Mouse (Mus musculus): ENCODE results near the gene Rhod.
"Not testable (repeated sequence)": the region's sequence is repeated elsewhere in the genome, so short reads cannot be mapped to it uniquely, and the experiment has no call there.

Rhod gene

GRCm38 (mm10) chr19:4439161-4439801 lies at the start of gene Rhod:
Gene Rhod (minus strand): TSS chr19:4439432.
- DNase-seq (ENCODE audit: low spot score in 2 of 2): peak; percentile 40 to 68

GRCm38 (mm10) chr19:4487877-4488276 lies 48.6 kb upstream of the Rhod start:
- no peak for DNase-seq (ENCODE audit: low spot score in 2 of 2)

- DNase-seq (ENCODE audit: low spot score in 2 of 2): no peak
These were observed 45.8 kb upstream of the Rhod start for GRCm38 (mm10) chr19:4485006-4485405.

DNA sequence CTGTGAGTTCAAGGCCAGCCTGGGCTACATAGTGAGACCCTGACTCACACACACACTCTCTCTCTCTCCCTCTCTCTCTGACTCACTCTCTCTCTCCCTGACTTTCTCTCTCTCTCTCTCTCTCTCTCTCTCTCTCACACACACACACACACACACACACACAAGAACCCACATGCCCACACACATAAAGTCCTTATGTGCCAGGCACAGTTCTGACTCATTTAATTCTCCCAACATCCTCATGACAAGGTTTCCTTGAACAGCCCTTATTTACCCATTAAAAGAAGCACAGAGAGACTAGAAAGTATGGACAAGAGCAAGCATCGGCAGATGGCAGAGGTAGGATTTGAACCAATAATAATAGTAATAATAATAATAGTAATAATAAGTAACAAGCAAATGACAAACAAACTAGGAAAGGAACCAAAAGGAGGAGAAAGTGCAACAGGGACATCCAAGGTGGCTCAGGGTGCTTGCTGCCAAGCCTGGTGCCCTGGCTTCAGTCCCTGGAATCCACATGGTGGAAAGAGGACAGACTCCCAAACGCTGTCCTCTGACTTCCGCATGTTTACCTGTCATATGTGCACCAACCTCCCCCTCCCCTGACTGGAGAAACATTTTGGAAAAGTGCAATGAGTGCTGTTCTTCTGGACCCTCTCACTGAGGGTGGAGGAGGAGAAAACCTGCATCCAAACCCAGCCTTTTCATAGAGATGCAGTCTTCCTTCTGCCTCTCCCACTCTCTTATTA lies 43.1 kb upstream of the Rhod start:
- DNase-seq (ENCODE audit: low spot score in 2 of 2): no peak

- no peak for DNase-seq (ENCODE audit: low spot score in 2 of 2)
These were observed 42.1 kb upstream of the Rhod start for GRCm38 (mm10) chr19:4481326-4481725.

GRCm38 (mm10) chr19:4480041-4480440 lies 40.8 kb upstream of the Rhod start:
- DNase-seq (ENCODE audit: low spot score in 2 of 2): no peak

GRCm38 (mm10) chr19:4478190-4478516 lies 38.9 kb upstream of the Rhod start:
- no peak for DNase-seq (ENCODE audit: low spot score in 2 of 2)

GRCm38 (mm10) chr19:4477345-4478189 lies 38.3 kb upstream of the Rhod start, which contains the start of gene Syt12:
Gene Syt12 (minus strand): TSS chr19:4477447.
- DNase-seq (ENCODE audit: low spot score in 2 of 2): peak in 1 of 2 experiments; percentile 22

DNA sequence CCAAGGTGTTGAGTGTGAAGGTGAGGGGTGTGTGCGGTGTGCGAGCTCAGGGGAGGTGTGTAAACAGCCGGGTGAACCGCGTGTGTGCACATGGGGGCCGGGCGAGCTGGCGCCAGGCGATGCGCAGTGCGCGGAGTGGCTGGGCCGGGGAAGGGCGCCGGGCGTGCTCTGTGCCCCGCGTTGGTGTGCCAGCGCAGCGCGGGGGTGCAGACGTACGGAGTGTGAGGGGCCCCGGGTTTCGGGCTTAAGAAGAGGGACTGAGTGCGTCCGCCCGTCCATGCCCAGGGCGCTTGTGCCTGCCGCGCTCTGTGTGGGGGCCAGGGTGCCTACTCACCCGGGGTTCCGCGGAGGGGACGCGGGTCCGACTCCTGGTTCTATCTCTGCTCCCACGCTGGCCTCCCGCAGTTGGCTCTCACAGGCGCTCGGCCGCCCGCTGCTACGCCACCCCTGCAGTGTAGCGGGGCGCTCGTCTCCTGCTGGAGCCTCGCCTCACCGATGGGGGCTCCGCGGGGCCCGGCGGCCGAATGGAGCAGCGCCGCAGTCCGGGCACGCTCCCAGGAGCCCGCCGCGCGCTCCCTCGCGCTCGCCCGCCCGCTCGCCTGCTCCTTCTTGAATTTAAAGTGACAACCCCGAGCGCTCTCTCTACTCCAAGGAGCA lies 37.5 kb upstream of the Rhod start:
- DNase-seq (ENCODE audit: low spot score in 2 of 2): peak in 1 of 2 experiments; percentile 25

DNA sequence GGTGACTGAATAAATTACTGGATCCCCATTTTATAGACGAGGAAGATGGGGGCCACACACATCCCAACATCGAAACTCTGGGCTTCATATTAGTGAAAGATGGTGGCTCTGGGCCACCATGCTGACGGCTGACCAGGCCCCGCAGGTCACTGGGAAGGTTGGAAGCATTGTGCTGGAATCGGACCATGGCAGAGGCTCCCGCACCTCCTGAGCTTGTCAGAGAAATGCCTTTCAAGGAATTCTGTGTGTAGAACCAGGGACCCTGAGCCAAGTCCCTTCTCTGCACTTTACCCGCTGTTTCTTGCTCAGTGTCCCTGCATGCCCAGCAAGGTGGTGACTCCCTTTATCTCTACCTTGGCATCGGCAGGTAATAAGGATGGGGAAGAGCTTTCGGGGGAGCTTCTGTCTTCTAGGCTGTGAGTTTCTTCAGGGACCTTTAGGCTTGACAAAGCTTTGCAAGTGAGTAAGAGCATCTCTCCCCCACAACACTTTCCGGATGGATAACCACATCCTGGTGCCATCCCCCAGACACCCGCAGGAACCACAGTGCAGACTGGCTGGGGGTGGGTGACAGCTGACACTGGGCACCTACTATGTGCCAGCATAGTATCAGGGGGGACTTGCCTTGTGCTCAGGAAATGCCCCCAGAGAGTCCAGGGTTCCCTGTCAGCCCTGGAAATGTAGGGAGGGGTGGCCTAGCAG lies 36.1 kb upstream of the Rhod start:
- DNase-seq (ENCODE audit: low spot score in 2 of 2): no peak

DNA sequence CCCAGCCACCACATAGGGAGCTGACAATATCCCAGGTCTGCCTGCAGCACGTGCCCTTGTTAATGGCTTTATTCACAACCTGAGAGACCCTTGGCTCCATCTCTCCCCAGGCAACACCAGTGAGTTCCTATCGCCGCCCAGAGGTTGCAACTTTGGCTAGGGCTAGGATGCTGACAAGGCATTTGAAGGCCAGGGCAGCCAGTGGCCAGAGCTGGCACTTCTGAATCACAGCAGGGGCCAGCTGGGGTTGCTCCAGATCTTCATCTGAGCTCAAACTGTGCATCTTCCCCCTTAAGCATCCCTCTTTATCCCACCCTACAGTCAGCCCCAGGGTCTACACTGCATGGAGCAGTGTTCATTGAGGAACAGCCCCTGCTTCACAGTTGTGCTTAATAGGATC lies 35.5 kb upstream of the Rhod start:
- DNase-seq (ENCODE audit: low spot score in 2 of 2): no peak

DNA sequence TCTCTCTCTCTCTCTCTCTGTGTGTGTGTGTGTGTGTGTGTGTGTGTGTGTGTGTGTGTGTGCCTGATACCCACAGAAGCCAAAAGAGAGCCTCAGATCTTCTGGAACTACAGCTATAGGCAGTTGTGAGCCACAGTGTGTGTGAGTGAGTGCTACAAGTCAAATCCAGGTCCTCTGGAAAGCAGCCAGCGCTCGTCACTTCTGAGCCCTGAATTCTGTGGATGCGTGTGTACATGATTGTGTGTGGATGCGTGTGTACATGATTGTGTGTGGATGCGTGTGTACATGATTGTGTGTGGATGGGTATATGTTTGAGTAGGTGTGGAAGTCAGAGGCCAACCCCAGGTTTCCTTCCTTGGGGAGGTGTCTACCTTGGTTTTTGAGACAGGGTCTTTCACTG lies 34.3 kb upstream of the Rhod start:
- no peak for DNase-seq (ENCODE audit: low spot score in 2 of 2)

GRCm38 (mm10) chr19:4468363-4468762 lies 29.1 kb upstream of the Rhod start:
- DNase-seq (ENCODE audit: low spot score in 2 of 2): no peak

DNA sequence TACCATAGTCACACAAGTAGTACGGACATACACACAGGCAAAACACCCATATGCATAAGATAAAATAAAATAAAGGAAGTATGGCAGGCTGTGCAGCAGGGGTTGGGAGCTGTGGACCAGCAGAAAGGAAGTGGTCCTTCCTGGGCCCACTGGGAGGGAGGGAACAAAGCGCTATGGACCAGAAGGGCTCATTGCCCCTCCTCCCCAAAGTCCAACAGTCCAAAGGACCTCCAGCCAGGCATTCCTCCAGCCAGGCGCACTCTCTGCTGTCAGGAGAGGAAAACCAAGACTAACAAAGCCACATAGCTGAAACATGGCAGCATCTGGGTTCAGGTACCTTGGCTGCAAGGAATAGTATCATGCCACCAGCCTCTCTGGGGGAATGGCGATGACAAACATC lies 25.4 kb upstream of the Rhod start:
- no peak for DNase-seq (ENCODE audit: low spot score in 2 of 2)

DNA sequence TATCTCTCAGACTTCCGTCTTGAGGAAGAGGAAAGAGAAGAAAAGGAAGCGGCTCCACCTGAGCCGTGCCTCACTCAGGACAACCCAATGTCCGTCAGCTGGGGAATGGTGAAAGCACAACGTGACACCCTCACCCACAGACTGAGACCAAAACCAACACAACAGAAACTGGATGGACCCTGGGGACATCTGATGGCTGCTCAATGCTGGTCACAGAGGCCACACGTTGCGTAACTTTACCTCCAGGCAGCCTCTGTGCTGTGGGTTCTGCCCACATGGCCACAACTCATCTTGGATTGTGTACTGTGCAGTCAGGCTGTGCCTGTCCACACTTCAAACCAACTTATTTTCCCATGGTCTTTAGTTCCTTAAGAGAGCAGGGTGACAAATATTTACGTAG lies 22.7 kb upstream of the Rhod start:
- DNase-seq (ENCODE audit: low spot score in 2 of 2): no peak

DNA sequence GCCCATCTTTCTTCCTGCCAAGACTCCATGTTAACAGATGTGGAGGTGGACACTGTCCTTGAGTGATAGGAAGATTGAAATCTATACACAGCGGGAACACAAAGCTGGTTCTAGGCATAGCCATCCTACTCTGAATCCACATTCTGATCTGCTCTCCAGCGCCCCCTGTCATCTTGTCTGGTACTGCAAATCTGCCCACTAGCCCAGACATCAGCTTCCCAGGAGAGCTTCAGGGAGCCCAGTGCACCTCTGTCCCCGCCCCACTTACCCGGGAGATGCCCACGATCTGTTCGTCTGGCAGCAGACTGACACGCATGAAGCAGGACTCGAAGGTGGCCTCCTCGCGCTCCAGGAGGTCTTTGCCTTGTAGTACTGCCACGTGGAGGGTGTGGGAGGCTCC lies 17.0 kb upstream of the Rhod start:
- DNase-seq (ENCODE audit: low spot score in 2 of 2): peak in 1 of 2 experiments; percentile 50

DNA sequence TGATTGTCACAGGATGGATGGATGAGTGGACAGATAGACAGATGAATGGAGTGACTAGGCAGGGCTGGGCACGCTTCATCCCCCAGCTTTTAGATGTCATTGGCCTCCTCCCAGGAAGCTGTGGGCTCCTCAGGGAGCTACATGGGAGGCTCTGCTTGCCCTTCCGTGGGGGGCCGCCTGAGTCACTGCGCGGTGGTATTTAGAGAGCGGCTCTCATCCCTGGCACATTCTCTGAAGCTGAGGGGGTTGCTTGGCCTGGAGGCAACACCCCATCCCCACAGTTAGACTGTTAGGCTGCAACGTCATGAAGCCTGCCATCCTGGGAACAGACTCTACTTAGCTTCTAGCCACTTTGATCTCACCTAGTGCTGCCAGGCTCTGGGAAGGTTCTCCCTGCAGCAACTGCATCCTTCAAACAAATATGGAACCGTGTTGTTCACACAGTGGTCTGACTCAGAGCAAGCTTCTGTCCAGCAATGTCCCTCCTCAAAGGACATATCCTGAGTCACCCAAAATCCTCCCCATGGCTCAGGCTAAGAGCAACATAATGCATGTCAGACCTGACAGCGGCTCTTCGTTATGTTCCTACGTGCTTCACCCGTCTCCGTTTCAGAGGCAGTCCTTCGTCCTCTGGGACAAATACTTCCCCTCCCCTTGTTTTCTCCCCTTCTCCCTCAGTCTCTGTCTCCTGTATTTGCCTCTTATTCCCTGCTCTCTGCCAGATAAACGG lies 16.0 kb upstream of the Rhod start:
- no peak for DNase-seq (ENCODE audit: low spot score in 2 of 2)

DNA sequence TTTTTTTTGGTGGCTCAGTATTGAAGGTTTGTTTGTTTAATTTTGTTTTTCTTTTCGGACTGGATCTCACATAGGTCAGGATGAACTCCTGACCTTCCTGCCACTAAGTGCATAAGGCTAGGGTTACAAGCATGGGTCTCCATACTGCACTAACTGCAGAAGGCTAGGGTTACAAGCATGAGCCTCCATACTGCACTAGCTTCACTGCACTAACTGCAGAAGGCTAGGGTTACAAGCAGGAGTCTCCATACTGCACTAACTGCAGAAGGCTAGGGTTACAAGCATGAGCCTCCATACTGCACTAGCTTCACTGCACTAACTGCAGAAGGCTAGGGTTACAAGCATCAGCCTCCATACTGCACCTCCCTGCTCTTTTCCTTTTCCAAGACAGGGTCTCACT lies 14.8 kb upstream of the Rhod start:
- not testable (repeated sequence) for DNase-seq (ENCODE audit: low spot score in 2 of 2)

DNA sequence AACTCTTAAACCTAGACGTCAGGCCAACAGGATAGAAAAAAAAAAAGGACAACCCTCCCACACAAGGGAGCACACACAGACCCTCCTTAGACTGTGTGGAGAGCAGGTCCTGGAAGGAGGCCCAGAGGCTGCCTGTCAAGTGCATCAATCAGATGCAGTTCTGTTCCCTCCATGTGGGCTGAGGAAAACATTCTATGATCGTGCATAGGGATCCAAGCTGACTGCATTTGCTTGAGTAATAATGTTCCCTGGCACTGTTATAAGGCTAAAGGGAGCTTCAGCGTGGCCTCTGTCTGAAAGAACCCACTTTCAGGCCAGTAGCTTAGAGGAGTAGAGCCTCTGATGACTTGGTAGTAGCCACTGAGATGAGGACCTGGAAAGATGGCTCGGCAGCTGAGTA lies 13.3 kb upstream of the Rhod start:
- no peak for DNase-seq (ENCODE audit: low spot score in 2 of 2)

DNA sequence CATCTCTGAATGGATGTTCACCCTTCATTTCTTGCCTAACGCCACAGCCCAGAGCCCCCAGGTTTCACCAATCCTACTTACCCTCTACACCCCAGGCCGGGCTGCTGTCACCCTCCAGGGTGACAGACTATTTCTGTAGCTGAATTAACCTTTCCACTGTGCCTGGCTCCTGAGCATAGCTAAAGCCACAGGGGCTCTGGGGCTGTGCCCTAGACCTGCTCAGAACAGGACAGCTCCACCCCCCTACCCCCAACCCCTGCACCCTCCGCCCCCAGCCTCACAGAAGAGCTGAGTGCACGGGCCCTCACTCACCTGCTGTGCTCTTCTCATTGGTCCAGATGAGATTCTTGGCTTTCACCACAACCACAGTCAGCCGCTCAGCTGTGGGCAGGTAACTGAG lies 12.7 kb upstream of the Rhod start:
- DNase-seq (ENCODE audit: low spot score in 2 of 2): no peak

- no peak for DNase-seq (ENCODE audit: low spot score in 2 of 2)
These were observed 11.9 kb upstream of the Rhod start for GRCm38 (mm10) chr19:4451098-4451497.

Measured in urinary bladder, adult 18-20 months (tissue).